Mouse (Mus musculus) neural tube, embryonic 10.5 days (tissue): ENCODE measurements around the gene Irf7.

Experiments used
- DNase-seq: peaks from one replicate; pipeline ENCODE4 v3.0.0-alpha.2; 2017; ENCODE audit warnings: low spot score; ENCODE audit errors: extremely low spot score

Irf7 gene

DNA sequence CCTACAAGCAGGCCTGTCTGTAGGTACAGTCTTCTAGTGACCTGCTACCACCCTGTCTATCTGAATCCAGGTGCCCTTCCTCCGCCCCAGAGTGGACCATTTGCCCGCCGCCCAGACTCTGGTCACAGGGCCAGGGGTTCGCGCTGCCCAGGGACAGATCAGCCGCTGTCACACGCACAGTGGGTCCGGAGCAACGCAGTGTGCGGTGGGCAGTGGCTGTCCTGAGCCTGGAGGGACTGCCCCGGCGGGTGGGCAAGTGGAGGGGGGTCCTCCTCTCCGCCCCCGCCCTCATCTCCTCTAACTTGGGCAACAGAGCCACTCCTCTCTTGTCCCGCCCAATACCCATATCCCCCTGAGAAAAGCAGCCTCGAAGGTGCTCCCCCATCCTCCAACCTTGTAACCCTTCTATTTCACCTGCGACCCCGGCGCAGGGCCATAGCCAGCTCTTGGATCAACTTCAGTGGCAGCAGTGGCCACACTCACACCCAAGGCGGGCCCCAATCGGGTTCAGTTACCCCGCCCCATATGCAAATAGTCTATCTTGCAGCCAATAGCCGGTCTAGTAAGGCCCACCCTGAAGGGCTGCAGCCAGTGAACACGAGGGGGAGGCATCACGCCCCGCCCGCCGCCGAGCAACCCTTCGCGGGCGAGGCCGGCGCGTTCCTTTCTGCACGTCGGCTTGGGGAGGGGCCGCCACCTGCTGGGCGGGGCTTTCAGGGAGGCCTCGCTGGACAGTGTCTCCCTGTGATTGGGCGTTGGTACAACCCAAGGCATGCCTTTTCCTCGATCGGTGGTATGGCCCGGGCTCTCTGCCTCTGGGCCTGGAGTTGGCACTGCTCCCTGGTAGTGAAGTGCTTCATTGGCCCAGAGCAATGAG, 44.8 kb downstream of the Irf7 start:
- peak; percentile 99 for DNase-seq

DNA sequence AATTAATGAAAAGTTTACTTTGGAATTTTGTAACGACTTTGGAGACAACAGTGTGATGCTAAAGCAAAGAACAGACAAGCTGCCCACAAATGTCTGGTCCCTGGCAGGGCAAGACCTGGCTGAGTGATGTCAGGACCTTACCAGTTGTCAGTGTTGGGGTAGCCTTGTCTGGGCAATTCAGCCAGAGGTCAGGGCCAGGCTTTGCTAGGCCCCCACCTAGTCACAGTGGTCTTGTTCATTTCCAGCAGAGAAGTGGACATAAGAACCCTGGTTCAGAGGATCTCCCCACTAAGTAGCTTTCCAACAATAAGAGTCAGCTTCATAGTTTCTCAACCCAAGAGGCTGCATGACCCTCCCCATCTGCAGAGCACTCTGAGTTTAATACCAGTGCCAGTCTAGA, 45.9 kb downstream of the Irf7 start:
- no peak for DNase-seq

DNA sequence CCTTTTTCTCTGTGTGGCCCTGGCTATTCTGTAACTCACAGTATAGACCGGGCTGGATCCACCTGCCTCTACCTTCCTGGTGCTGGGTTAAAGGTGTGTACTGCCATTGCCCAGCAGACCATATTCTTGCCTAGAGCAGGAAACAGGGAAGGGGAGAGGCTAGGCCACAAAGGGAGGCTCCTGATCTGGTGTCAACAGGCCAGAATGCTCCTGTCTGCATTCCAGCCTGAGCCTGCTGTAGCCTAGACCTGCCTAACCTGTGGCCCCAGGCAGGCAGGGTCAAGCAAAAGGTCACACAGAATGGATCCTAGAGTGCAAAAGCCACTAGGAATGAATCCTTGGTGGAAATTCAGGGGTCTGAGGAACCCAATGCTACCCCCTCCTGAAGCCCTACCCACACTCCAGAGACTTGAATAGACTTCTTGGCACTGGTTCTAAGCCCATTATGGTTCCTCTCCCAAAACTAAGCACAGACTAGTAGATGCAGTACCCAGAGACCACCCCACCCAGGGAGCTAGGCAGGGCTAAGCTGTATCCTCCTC, 46.7 kb downstream of the Irf7 start:
- DNase-seq, result no peak

DNA sequence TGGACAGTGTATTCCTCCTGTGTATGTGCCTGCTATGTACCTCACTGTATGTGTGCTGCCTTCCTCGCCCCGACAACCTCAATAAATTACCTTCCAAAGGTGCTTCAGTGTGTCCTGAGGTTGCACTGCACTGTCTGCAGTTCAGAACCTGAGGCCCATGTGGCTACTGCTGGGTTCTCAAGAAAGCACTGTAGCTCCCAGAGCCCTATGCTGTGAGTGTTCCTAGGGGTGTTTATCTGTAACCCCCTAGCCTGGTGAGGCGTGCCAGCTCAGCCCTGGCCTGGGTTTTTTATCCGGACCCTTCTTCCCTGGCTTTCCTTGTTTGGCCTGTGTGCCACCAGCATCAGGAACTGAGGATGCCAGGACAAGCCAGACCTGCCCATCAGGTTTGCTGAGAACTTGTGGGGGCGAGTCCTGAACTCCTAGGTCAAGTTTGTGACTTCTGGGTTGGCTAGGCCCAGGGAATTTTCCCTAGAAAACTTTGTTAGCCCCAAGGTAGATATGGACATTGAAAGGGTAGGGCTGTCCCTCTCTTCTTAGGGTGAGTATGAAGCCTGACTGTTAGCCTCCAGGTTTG, 47.6 kb downstream of the Irf7 start:
- DNase-seq, result no peak

DNA sequence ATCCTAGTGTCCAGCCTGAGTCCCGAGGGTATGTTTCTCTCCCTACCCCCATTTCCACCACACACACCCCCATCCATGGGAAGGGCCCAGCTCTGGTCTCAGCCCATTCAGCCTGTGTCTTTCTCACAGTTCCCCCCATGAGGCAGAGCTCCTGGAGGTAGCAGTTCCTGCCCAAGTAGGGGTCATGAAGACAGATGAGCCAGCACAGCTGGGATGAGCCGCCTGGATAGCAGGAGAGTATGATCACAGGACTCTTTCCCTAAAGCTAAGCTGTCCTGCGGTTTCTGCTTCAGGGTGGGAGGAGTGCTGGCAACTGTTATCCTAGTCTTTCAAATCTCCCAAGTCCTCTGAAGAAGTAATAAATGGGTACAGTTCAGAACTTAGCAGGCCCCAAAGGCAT, 48.1 kb downstream of the Irf7 start:
- no peak for DNase-seq

DNA sequence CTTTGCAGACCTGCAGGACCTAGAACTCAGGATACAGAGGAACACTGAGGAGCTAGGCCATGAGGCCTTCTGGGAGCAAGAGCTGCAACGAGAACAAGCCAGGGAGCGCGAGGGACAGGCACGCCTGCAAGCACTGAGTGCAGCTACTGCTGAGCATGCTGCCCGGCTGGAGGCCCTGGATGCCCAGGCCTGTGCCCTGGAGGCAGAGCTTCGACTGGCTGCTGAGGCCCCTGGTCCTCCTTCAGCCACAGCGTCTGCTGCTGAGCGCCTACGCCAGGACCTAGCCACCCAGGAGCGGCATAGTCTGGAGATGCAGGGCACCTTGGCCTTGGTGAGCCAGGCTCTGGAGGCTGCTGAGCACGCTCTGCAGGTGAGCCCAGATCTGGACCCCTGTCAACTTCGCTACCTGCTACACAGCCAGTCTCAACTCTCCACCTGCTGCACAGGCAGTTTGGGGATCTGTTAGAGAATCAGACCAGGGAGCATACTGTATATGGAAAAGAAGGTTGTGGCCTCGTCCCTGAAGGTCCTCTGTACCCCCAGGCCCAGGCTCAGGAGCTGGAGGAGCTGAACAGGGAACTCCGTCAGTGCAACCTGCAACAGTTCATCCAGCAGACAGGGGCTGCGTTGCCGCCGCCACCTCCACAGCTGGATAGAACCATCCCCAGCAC, 48.8 kb downstream of the Irf7 start:
- DNase-seq, result no peak

DNA sequence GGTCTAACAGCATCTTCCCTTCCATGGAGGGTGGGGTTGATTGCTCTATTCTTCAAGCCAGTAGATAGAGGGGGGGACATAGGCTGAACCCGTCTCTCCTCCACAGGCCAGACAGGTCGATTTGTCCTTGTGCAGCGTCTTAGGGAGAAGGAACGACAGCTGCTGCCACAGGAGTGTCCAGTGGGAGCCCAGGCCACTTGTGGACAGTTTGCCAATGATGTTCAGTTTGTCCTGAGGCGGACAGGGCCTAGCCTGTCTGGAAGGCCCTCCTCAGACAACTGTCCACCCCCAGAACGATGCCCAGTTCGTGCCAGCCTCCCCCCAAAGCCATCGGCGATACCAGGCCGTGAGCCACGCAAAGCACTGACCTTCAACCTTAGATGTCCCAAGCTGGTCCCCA, 49.4 kb downstream of the Irf7 start:
- no peak for DNase-seq

DNA sequence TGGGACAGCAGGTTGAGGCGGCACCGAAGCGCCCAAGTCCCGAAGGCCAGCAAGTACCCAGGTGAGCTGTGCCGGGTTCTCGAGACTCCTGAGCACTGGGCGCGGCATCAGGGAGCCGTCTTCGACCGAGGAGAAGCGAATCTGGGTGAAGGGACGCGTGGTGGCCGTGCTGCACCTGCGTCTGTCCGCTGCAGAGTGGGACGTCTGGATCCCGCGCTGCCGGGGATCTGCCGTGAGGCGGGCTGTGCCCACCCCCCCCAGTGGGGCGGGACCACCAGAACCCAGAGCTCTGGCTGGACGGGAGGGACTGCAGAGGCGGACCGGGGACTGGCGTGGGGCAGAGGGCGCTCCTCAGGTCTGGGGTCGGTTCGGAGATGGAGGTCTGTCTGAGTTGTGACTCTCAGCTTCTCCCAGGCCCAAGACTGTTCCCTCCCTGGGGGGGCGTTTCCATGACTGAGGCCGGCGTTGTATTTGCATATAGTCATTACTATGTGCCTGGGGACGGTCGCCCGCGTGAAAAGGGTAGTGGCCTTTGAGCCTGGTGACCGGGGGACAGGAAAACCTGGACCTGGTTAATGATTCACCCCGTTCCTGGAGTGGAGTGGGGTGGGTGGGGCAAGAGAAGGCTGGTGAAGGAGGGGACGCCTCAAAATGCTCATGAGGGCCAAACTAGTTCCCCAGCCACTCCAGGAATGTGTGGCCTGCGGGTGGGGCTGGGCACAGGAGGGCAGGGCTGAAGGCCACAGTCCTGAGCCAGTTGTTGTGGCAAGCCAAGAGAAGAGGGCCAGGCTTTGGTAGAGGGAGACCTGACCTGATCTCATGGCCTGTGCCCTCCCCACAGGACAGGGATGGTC, 50.2 kb downstream of the Irf7 start:
- no peak for DNase-seq

DNA sequence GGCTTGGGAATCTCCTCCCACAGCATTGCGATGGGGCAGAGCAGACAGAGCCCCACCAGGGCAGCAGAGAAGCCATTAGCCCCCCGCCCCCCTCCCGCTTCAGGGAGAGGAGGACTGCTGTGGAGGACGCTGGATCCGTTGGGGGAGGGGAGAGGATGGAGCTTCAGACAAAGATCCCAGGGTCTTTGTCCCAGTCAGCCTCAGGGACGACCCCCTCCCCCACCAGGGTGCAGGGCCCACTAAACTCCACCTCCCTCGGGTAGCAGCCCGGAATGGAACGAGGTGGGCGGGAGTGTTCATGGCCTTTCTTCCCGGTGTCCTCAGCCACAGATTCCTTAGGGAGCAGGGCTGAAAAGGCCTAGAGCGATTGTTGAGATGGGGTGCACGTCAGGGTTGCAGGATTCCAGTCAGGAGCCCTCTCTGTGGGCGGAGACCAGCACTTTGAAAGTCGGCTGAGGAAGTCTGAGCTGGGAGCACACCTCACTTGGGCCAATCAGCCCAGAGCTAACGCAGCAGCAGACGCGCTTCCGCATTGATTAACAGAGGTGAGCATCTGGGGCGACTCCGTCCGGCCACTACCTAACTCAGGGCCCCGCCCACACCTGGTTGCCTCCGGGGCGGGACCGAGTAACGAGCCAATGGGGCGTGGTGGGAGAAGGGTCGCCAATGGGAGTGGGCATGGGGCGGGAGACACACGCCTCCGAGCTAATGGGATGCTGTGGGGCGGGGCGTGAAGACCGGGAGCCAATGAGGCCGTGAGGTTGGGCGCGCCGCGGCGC, 51.0 kb downstream of the Irf7 start, which contains the start of gene Rassf7:
Gene Rassf7, plus strand, starts transcription at position 760 of the 779 bp plus-strand sequence.
- DNase-seq, result peak; percentile 96

DNA sequence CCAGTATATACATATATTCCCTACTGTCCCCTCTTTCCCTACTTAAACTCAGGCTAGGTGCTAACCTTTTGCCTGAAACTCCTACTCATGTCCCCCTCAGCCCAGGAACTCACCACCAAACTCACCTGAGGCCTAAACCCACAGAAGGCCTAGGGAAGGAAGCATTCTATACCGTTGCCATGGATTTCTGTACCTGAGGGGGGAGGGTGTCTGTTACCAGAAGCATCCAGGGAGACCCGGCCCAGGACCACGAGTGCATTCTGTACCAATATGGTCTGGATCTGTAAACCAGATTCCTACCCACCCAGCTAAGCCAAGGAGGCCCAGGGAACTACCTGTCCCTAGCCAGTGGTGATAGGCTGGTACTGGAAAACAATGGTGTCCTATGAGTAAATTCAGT, 52.0 kb downstream of the Irf7 start:
- no peak for DNase-seq

DNA sequence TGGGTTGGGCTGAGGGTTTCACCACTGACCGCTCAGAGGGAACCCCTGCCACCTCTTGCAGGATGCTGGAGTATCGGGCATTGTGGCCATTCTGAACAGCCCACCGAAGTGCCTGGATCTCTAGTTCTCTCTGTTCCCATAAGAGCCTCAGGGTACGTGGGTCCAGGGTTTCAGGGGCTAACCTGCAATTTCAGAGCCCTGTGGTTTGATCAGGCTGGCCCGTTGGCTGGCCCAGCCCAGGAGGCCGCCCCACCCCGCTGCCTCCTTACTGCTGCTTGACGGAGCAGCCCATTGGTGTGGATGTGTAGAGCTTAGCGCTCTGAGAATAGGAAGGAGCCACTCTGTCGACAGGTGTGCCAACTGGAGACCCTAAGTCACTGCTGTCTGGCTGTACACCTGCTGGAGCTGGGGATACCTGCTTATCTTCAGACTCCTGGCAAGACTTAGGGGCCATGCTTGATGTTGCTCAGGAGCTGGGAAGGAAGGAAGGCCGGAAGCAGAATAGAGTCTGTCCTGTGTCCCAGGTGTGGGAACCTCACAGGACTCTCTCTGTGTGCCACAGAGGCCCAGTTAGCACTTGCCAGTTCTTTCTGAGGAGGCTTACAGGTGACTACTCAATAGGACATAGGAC, 52.6 kb downstream of the Irf7 start, which contains the start of gene Lmntd2:
Gene Lmntd2, minus strand, starts transcription at position 476 of the 631 bp plus-strand sequence.
- no peak for DNase-seq

DNA sequence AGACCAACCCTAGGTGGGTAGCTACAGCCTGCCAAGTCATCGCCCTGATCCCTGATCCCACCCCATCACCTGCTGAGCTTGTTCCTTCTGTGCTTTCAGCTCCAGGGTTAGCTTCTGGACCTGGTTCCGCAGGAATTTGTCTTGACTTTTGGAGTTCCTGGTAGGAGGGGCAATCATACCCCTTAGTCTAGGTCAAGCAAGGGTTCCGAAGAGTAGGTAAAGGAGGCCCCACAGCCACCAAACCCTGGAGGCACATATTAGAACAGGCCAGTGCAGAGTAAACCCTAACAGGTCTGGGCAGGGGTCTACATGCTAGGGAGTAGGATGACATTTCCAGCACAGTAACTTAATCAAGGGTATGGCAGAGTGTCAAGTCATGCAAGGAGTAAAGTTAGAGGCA, 53.1 kb downstream of the Irf7 start:
- DNase-seq, result no peak
